Mouse (Mus musculus) CH12.LX (cell line): ENCODE measurements around the gene Hand1. TPM values are rescaled to one million over a fixed set of nuclear protein-coding genes. Genes with fewer than 3 reads are reported as not detected.

ENCODE experiments used
- DNase-seq: peaks from one replicate; pipeline ENCODE4 v3.0.0-alpha.2; 2013; ENCODE audit errors: extremely low read depth
- H3K27ac ChIP-seq: 2 replicates; pipeline ENCODE4 v1.5.1; 2012; ENCODE audit warnings: low read depth, mild to moderate bottlenecking, control low read depth, moderate library complexity; ENCODE audit not compliant: insufficient read depth
- H3K27me3 ChIP-seq: replicated peaks from 2 replicates; pipeline ENCODE3; 2012; ENCODE audit warnings: inconsistent platforms
- H3K36me3 ChIP-seq, 2 experiments: replicated peaks in 1 of 2; 2 replicates each; pipeline versions ENCODE3 to v1.6.1; 2012; ENCODE audit warnings: inconsistent platforms in 1 of 2, low read length in 1 of 2, mild to moderate bottlenecking in 1 of 2, mixed read lengths in 1 of 2, moderate library complexity in 1 of 2; ENCODE audit not compliant: control insufficient read depth in 1 of 2, insufficient read depth in 1 of 2
- H3K4me1 ChIP-seq, 2 experiments: 2 replicates each; pipeline ENCODE4 v1.6.1; 2012; ENCODE audit warnings: inconsistent platforms in 1 of 2, moderate library complexity in 1 of 2; ENCODE audit not compliant: insufficient read depth in 2 of 2, control insufficient read depth in 1 of 2
- H3K4me2 ChIP-seq: 2 replicates; pipeline ENCODE4 v1.6.1; 2012; ENCODE audit warnings: low read depth, mild to moderate bottlenecking, control low read depth; ENCODE audit not compliant: poor library complexity, insufficient read depth, severe bottlenecking
- H3K4me3 ChIP-seq, 3 experiments: fragments of 150-350 bp in 1 of 3; sonication (generic) in 1 of 3; replicated peaks in 1 of 3; 2 replicates each; pipeline versions ENCODE3 to v1.5.1; 2011 to 2012; ENCODE audit warnings: low read depth in 2 of 3, low read length in 2 of 3, mild to moderate bottlenecking in 2 of 3, moderate library complexity in 2 of 3, control low read depth in 1 of 3, improper control_type of control experiment in 1 of 3, inconsistent platforms in 1 of 3, mixed read lengths in 1 of 3; ENCODE audit not compliant: poor library complexity in 1 of 3
- H3K79me2 ChIP-seq: replicated peaks from 2 replicates; pipeline ENCODE4 v1.6.1; 2012; ENCODE audit warnings: mild to moderate bottlenecking, moderate library complexity; ENCODE audit not compliant: control insufficient read depth, poor library complexity, insufficient read depth, severe bottlenecking; ENCODE audit errors: extremely low read depth
- H3K9ac ChIP-seq: 2 replicates; pipeline ENCODE4 v1.6.1; 2012; ENCODE audit warnings: low read depth, mild to moderate bottlenecking, control low read depth, moderate library complexity; ENCODE audit not compliant: insufficient read depth
- H3K9me3 ChIP-seq: replicated peaks from 2 replicates; pipeline ENCODE3; 2012; ENCODE audit warnings: low read length, inconsistent platforms, mixed read lengths
- BHLHE40 ChIP-seq: IDR thresholded peaks from 2 replicates; pipeline ENCODE4 v1.6.1; 2011; ENCODE audit warnings: mild to moderate bottlenecking, low read depth, low read length, improper control_type of control experiment
- CHD1 ChIP-seq: IDR thresholded peaks from 2 replicates; pipeline ENCODE4 v1.6.1; 2012; ENCODE audit warnings: low read depth, low read length, improper control_type of control experiment, inconsistent platforms
- CTCF ChIP-seq, 2 experiments: IDR thresholded peaks in 1 of 2; conservative IDR thresholded peaks in 1 of 2; 2 replicates each; pipeline ENCODE4 v1.5.1; 2011 to 2012; ENCODE audit warnings: low read depth in 2 of 2, low read length in 2 of 2, improper control_type of control experiment in 1 of 2, inconsistent platforms in 1 of 2, mild to moderate bottlenecking in 1 of 2, moderate library complexity in 1 of 2
- ELF1 ChIP-seq: IDR thresholded peaks from 2 replicates; pipeline ENCODE4 v1.6.1; 2014; ENCODE audit warnings: low read depth, mild to moderate bottlenecking, inconsistent platforms, low read length, improper control_type of control experiment
- EP300 ChIP-seq: IDR thresholded peaks from 2 replicates; pipeline ENCODE4 v1.6.1; 2011; ENCODE audit warnings: low read length, improper control_type of control experiment
- ETS1 ChIP-seq: conservative IDR thresholded peaks from 2 replicates; pipeline ENCODE4 v1.6.1; 2012; ENCODE audit warnings: low read depth, mild to moderate bottlenecking, inconsistent platforms, low read length, improper control_type of control experiment, moderate library complexity
- HCFC1 ChIP-seq: IDR thresholded peaks from 2 replicates; pipeline ENCODE4 v1.6.1; 2012; ENCODE audit warnings: low read depth, mild to moderate bottlenecking, inconsistent platforms, low read length, improper control_type of control experiment
- IRF4 ChIP-seq: IDR thresholded peaks from 2 replicates; pipeline ENCODE4 v1.6.1; 2014; ENCODE audit warnings: low read depth, mild to moderate bottlenecking, inconsistent platforms, low read length, improper control_type of control experiment
- JUN ChIP-seq: IDR thresholded peaks from 2 replicates; pipeline ENCODE4 v1.6.1; 2011; ENCODE audit warnings: low read depth, mild to moderate bottlenecking, low read length, improper control_type of control experiment, moderate library complexity; ENCODE audit not compliant: insufficient read depth
- JUND ChIP-seq: conservative IDR thresholded peaks from 2 replicates; pipeline ENCODE4 v1.6.1; 2011; ENCODE audit warnings: low read depth, low read length, improper control_type of control experiment
- KAT2A ChIP-seq: IDR thresholded peaks from 2 replicates; pipeline ENCODE4 v1.6.1; 2012; ENCODE audit warnings: low read length, improper control_type of control experiment, inconsistent platforms; ENCODE audit not compliant: insufficient replicate concordance
- MAFK ChIP-seq: IDR thresholded peaks from 2 replicates; pipeline ENCODE4 v1.6.1; 2011; ENCODE audit warnings: low read length, improper control_type of control experiment; ENCODE audit not compliant: insufficient replicate concordance
- MAX ChIP-seq: IDR thresholded peaks from 2 replicates; pipeline ENCODE4 v1.6.1; 2011; ENCODE audit warnings: low read length, improper control_type of control experiment
- MAZ ChIP-seq: IDR thresholded peaks from 2 replicates; pipeline ENCODE4 v1.6.1; 2012; ENCODE audit warnings: low read depth, mild to moderate bottlenecking, inconsistent platforms, low read length, improper control_type of control experiment, moderate library complexity
- MXI1 ChIP-seq: IDR thresholded peaks from 2 replicates; pipeline ENCODE4 v1.6.1; 2011; ENCODE audit warnings: mild to moderate bottlenecking, low read depth, low read length, improper control_type of control experiment
- NELFE ChIP-seq: IDR thresholded peaks from 2 replicates; pipeline ENCODE4 v1.6.1; 2011; ENCODE audit warnings: low read depth, low read length, improper control_type of control experiment
- POLR2AphosphoS2 ChIP-seq: IDR thresholded peaks from 2 replicates; pipeline ENCODE4 v1.6.1; 2011; ENCODE audit warnings: low read depth, low read length, improper control_type of control experiment
- RAD21 ChIP-seq: IDR thresholded peaks from 2 replicates; pipeline ENCODE4 v1.6.1; 2011; ENCODE audit warnings: low read depth, mild to moderate bottlenecking, low read length, improper control_type of control experiment, moderate library complexity
- RCOR1 ChIP-seq: conservative IDR thresholded peaks from 2 replicates; pipeline ENCODE4 v1.6.1; 2012; ENCODE audit warnings: low read depth, mild to moderate bottlenecking, inconsistent platforms, low read length, improper control_type of control experiment
- SIN3A ChIP-seq: IDR thresholded peaks from 2 replicates; pipeline ENCODE4 v1.6.1; 2012; ENCODE audit warnings: low read length, improper control_type of control experiment, inconsistent platforms
- SMC3 ChIP-seq: IDR thresholded peaks from 2 replicates; pipeline ENCODE4 v1.6.1; 2011; ENCODE audit warnings: low read depth, low read length, improper control_type of control experiment
- TCF12 ChIP-seq: IDR thresholded peaks from 2 replicates; pipeline ENCODE4 v1.6.1; 2014; ENCODE audit warnings: low read depth, mild to moderate bottlenecking, inconsistent platforms, low read length, improper control_type of control experiment
- USF1 ChIP-seq: IDR thresholded peaks from 2 replicates; pipeline ENCODE4 v1.6.1; 2014; ENCODE audit warnings: low read depth, mild to moderate bottlenecking, inconsistent platforms, low read length, improper control_type of control experiment
- ZNF384 ChIP-seq: IDR thresholded peaks from 2 replicates; pipeline ENCODE4 v1.6.1; 2012; ENCODE audit warnings: low read depth, low read length, improper control_type of control experiment, inconsistent platforms
- dilution Hi-C: fragments of 300-500 bp; cut with MboI; formaldehyde crosslinking; loops from 2 replicates; pipeline ENCODE4 v1.14.3; 2020; ENCODE audit warnings: low sequenced_read_pairs; ENCODE audit not compliant: extremely low pct_unique_long_range_greater_than_20kb, extremely low pct_ligation_motif_present
- in situ Hi-C: fragments of 300-500 bp; cut with MboI; formaldehyde crosslinking; loops from 3 replicates; pipeline ENCODE4 v1.14.3; 2019; ENCODE audit warnings: low sequenced_read_pairs, low pct_ligation_motif_present, low pct_unique_long_range_greater_than_20kb, mixed read lengths
- polyA plus RNA-seq: library from polyadenylated mRNA; unstranded; fragments of >175 nt; gene quantifications from 2 replicates; pipeline ENCODE4 v1.2.1, GENCODE M21; 2012; ENCODE audit warnings: low read depth; ENCODE audit not compliant: insufficient read length
- total RNA-seq, 2 experiments: library from RNA; depleted of rRNA; stranded (reverse); fragments of 300-350 nt in 1 of 2; fragments of >200 nt in 1 of 2; gene quantifications; 2 replicates each; pipeline ENCODE4 v1.2.3; 2012 to 2014

The Hand1 gene
- total and polyA plus RNA-seq, 3 experiments, result not detected

GRCm38 (mm10) chr11:57813641-57814040 lies 19.0 kb downstream of the Hand1 start:
- Histone ChIP-seq H3K36me3 (peaks cover 18 to 35% of the 10 kb centered on the region in 2 experiments), H3K4me2 (no peak overlapping the region), H3K27me3 (no peaks in the 10 kb centered on the region), H3K4me1 (no peaks in the 10 kb centered on the region), H3K27ac (no peak overlapping the region), H3K9ac (no peak overlapping the region), H3K9me3 (no peaks in the 10 kb centered on the region), H3K4me3 (no peak overlapping the region), H3K79me2 (no peaks in the 10 kb centered on the region)
- DNase-seq, result no peak
- dilution Hi-C loops, result no loop called here
- no peak for TF ChIP-seq SIN3A
- no peak for TF ChIP-seq JUND
- TF ChIP-seq JUN, result no peak
- no peak for TF ChIP-seq ETS1
- no peak for TF ChIP-seq EP300
- TF ChIP-seq RAD21, result no peak
- no peak for TF ChIP-seq SMC3
- no peak for TF ChIP-seq USF1
- no peak for TF ChIP-seq MXI1
- no peak for TF ChIP-seq IRF4
- no peak for TF ChIP-seq HCFC1
- no peak for TF ChIP-seq POLR2AphosphoS2
- no peak for TF ChIP-seq BHLHE40
- no peak for TF ChIP-seq MAFK
- no peak for TF ChIP-seq MAX
- in situ Hi-C loops, result no loop called here

- Histone ChIP-seq H3K36me3 (peaks cover 24 to 45% of the 10 kb centered on the region in 2 experiments), H3K4me1 (no peaks in the 10 kb centered on the region)
- TF ChIP-seq MAFK (no peak), RAD21 (no peak)
- TF ChIP-seq, all 38 proteins: peak for 0
- H3K9me3 ChIP-seq, result no peaks in the 10 kb centered on the region
- no peak overlapping the region for H3K4me2 ChIP-seq
- H3K79me2 ChIP-seq, result no peaks in the 10 kb centered on the region
- no peaks in the 10 kb centered on the region for H3K27me3 ChIP-seq
- DNase-seq, result no peak
- no peak overlapping the region for H3K27ac ChIP-seq
- in situ Hi-C loops, result no loop called here
- H3K4me3 ChIP-seq, result no peak overlapping the region
- dilution Hi-C loops, result no loop called here
- no peak overlapping the region for H3K9ac ChIP-seq
These were observed 20.4 kb downstream of the Hand1 start for GRCm38 (mm10) chr11:57812212-57812611.

DNA sequence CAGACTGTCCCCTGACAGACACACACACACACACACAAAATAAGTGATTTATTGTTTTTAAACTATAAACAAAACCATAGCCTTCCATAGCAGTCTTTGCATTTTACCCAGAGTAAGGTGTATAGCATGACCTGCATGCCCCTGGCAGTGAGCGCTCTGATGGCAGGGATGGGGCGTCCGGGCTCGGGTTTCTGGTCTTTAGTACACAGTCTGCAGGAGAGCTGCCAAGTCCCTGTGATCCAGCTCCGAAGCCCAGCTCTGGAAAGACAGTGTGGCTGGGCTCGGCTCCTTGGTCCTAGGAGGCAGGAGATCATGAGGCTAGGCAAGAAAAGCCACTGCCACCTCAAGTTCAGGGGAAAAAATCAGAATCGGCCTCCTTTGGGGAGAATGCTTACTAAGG lies 21.6 kb downstream of the Hand1 start:
- Histone ChIP-seq H3K27ac (no peak overlapping the region), H3K4me3 (no peak overlapping the region), H3K4me2 (no peak overlapping the region), H3K9ac (no peak overlapping the region), H3K4me1 (no peaks in the 10 kb centered on the region), H3K79me2 (no peaks in the 10 kb centered on the region), H3K9me3 (no peaks in the 10 kb centered on the region), H3K36me3 (peaks cover 29 to 56% of the 10 kb centered on the region in 2 experiments), H3K27me3 (no peaks in the 10 kb centered on the region)
- TF ChIP-seq RAD21, result no peak
- no peak for TF ChIP-seq MAZ
- no peak for TF ChIP-seq CHD1
- TF ChIP-seq SMC3, result no peak
- no peak for TF ChIP-seq JUN
- no peak for TF ChIP-seq MAX
- TF ChIP-seq ZNF384, result no peak
- TF ChIP-seq ELF1, result no peak
- TF ChIP-seq TCF12, result no peak
- TF ChIP-seq NELFE, result no peak
- TF ChIP-seq KAT2A, result no peak
- no peak for TF ChIP-seq CTCF (conservative IDR thresholded peaks at IDR 0.05 in 1 of 2, IDR thresholded peaks at IDR 0.05 in 1 of 2; ENCODE audit: low read depth in 2 of 2, low read length in 2 of 2)
- no peak for TF ChIP-seq BHLHE40
- no peak for TF ChIP-seq RCOR1
- TF ChIP-seq SIN3A, result no peak
- TF ChIP-seq HCFC1, result no peak
- no peak for DNase-seq
- dilution Hi-C loops (no loop called here), in situ Hi-C loops (no loop called here)
